ENCODE assay signal across 16 mouse cellular contexts in genomic region chr11:108989940-108990339, GRCm38 (mm10).
DNase-seq lines count a peak whose midpoint lies in the region; ATAC-seq and TF ChIP-seq lines count a peak whose summit lies in the region.
"Had no signal": no experiment of that assay in that cellular context is flagged by ENCODE, and none has a peak within 500 bp of the region (broad histone marks: within the 10 kb centered on the region; RNA-seq: fewer than 3 reads in every experiment).

No protein-coding gene starts in this region.

- no peak for ATAC-seq in cerebellum, adult (ENCODE audit: insufficient number of reproducible peaks, low FRiP score, low TSS enrichment)
- ATAC-seq in hindbrain, embryonic 12.5 days (ENCODE audit: low FRiP score), result no peak
- ATAC-seq: forebrain, embryonic 13.5 days; inflammation-experienced regulatory T-cells, adult 6 months had no signal

- H3K27ac ChIP-seq in hindbrain, embryonic 12.5 days, result no peak overlapping the region
- H3K27ac ChIP-seq: embryonic facial prominence, embryonic 15.5 days; forebrain, embryonic 13.5 days; kidney, embryonic 15.5 days; layer of hippocampus, adult 2 months; midbrain, embryonic 12.5 days had no signal

- H3K36me3 ChIP-seq in hindbrain, embryonic 12.5 days, result no peaks in the 10 kb centered on the region
- H3K36me3 ChIP-seq: embryonic facial prominence, embryonic 15.5 days; kidney, embryonic 15.5 days; midbrain, embryonic 12.5 days had no signal

- H3K9ac ChIP-seq in hindbrain, embryonic 12.5 days, result no peak overlapping the region
- H3K9ac ChIP-seq: embryonic facial prominence, embryonic 15.5 days; forebrain, embryonic 13.5 days; kidney, embryonic 15.5 days; midbrain, embryonic 12.5 days had no signal

- peak; percentile 51 to 54 for DNase-seq in cerebellum, postnatal 10 days
- peak; percentile 32 for DNase-seq in lung, postnatal 36 days
- DNase-seq in lung, adult 2 months, result no peak
- peak; percentile 9 to 34 for DNase-seq in heart, adult 9 months (ENCODE audit: low spot score in 2 of 2)
- no peak for DNase-seq in layer of hippocampus, postnatal 10 days (ENCODE audit: low spot score in 2 of 2)
- DNase-seq in frontal cortex, postnatal 25 days (ENCODE audit: low spot score in 2 of 2), result no peak
- DNase-seq: liver had no signal

- H3K4me3 ChIP-seq in lung, adult 2 months (replicated peaks; ENCODE audit: extremely low read depth, low read depth, low read length), result no peak overlapping the region
- no peak overlapping the region for H3K4me3 ChIP-seq in hindbrain, embryonic 12.5 days
- H3K4me3 ChIP-seq: embryonic facial prominence, embryonic 15.5 days; forebrain, embryonic 13.5 days; kidney, embryonic 15.5 days; layer of hippocampus, adult 2 months; midbrain, embryonic 12.5 days; myocyte had no signal

- no peak for TF ChIP-seq CTCF in lung, adult 2 months (IDR thresholded peaks at IDR 0.05; ENCODE audit: insufficient read depth, low read length)

- no peaks in the 10 kb centered on the region for H3K9me3 ChIP-seq in hindbrain, embryonic 12.5 days (replicated peaks)
- H3K9me3 ChIP-seq: embryonic facial prominence, embryonic 15.5 days; forebrain, embryonic 13.5 days; kidney, embryonic 15.5 days; midbrain, embryonic 12.5 days had no signal

- no peak for TF ChIP-seq POLR2A in lung, adult 2 months (IDR thresholded peaks at IDR 0.05; ENCODE audit: borderline replicate concordance, extremely low read depth, low read depth, low read length)

- 68% methylated on average over 8 of the region's 8 CpGs for WGBS in lung, adult 2 months
- WGBS in hindbrain, embryonic 12.5 days, result 81% methylated on average over 8 of the region's 8 CpGs

- no peaks in the 10 kb centered on the region for H3K27me3 ChIP-seq in hindbrain, embryonic 12.5 days
- H3K27me3 ChIP-seq: embryonic facial prominence, embryonic 15.5 days; forebrain, embryonic 13.5 days; kidney, embryonic 15.5 days; midbrain, embryonic 12.5 days had no signal

- no peak overlapping the region for H3K4me2 ChIP-seq in hindbrain, embryonic 12.5 days (replicated peaks)
- H3K4me2 ChIP-seq: embryonic facial prominence, embryonic 15.5 days; forebrain, embryonic 13.5 days; kidney, embryonic 15.5 days; midbrain, embryonic 12.5 days had no signal

- H3K4me1 ChIP-seq in lung, adult 2 months (ENCODE audit: control insufficient read depth, insufficient read depth, low read length), result no peaks in the 10 kb centered on the region
- no peaks in the 10 kb centered on the region for H3K4me1 ChIP-seq in hindbrain, embryonic 12.5 days
- H3K4me1 ChIP-seq: forebrain, embryonic 13.5 days; kidney, embryonic 15.5 days; midbrain, embryonic 12.5 days had no signal

Comparison
In these comparisons a context has a peak if more than half of its experiments do, and no peak if none do; other contexts are left out.
1. DNase-seq: peak in cerebellum, postnatal 10 days (2 of 2), lung, postnatal 36 days (single experiment) and heart, adult 9 months (2 of 2); none in lung, adult 2 months (single experiment), layer of hippocampus, postnatal 10 days (0 of 2) and frontal cortex, postnatal 25 days (0 of 2).